Mouse (Mus musculus) CD4-positive naive resting alpha-beta T cell, adult 76 days (primary cell): ENCODE data around the gene A26c2. TPM values are rescaled to one million over a fixed set of nuclear protein-coding genes. Genes with fewer than 3 reads are reported as not detected.

Experiments used
- total RNA-seq: library from RNA; stranded (reverse); gene quantifications from one replicate; pipeline ENCODE4 v1.2.4, GENCODE M21; 2023

A26c2 gene
- not detected for total RNA-seq

DNA sequence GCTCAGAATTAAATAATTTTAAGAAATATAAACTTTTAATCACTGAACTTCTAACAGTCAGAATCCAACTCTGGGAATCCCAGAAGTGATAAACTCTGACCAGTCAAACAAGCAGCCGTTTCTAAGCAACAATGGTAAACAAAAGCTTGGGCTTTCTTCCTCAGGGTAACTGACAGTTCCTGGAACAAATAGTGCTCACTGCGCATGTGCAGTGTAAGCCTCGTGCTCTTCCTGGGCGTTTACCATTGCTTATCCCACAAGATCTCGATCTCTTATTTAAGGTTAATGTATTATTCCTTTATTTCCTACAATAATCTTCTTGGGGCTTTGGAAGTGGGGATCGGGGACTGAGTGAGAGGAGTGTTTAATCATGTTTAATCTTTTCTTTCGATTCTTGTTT lies at the start of gene A26c2:
A26c2 (minus strand) TSS at position 101 of the 400 bp plus-strand sequence.

